Mouse (Mus musculus) R1 (cell line): Measurements from ENCODE around the gene Ttc41.

Experiments
- DNase-seq: peaks from one replicate; pipeline ENCODE4 v3.0.0-alpha.2; 2018; ENCODE audit warnings: low read depth, low spot score

Gene Ttc41

DNA sequence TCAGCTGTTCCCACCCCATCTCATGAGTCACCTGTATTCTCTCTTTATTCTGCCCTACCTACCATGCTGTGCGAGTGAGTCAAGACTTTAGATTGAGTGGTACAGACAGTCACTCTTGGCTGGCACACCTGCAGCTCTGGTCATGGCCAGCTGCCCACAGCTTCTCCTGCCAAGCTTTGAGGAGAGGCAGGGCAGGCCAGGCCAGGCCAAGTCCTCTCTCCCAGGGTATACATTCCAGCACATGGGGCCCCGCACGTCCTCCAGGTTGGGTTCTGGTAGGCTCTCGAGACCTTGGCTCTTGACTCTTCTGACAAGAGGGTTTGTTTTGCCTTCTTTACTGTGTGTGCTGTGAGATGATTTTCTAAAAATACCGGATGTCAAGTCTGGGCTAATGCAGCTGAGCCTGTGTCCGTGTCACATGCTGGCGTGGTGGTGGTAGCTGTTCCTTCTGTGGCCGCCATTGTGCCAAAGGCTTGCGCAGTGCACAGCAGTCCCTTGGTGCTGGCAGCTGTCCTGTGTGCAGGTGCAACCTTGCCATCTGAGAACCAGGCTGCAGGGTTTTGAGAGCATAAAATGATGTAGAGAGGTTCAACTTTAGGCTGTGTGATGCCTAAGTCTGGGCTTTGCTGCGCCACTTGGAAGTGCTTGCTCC lies 120.4 kb downstream of the Ttc41 start:
- no peak for DNase-seq
